Mouse (Mus musculus) gastrocnemius, postnatal 14 days (tissue): ENCODE measurements around the gene Lsr. TPM values are rescaled to one million over a fixed set of nuclear protein-coding genes. Genes with fewer than 3 reads are reported as not detected.
"Not testable (repeated sequence)": the region's sequence is repeated elsewhere in the genome, so short reads cannot be mapped to it uniquely, and the experiment has no call there.

Source experiments
- DNase-seq: peaks from one replicate; pipeline ENCODE4 v3.0.0; 2021; ENCODE audit warnings: mixed read lengths
- intact Hi-C: fragments of 180-260 bp; cut with DNase I; formaldehyde crosslinking; loops from one replicate; pipeline ENCODE4 v1.15.1; 2025; ENCODE audit warnings: low total_unique reads
- total RNA-seq, 2 experiments: library from RNA; stranded (reverse); gene quantifications; 2 replicates each; pipeline ENCODE4 v1.2.3; 2021

The Lsr gene
- total RNA-seq, 2 experiments from 2014 or later = 0.35 to 0.47 TPM

- DNase-seq, intact Hi-C loops: not testable (repeated sequence)
Observed at GRCm38 (mm10) chr7:30944706-30945105, 28.6 kb downstream of the Lsr start.

- no peak for DNase-seq
- intact Hi-C loops = no loop called here
Observed at GRCm38 (mm10) chr7:30943909-30944635, 29.2 kb downstream of the Lsr start, which contains the start of gene Hamp. Gene Hamp (minus strand): TSS chr7:30944032.

GRCm38 (mm10) chr7:30942365-30942764, 30.9 kb downstream of the Lsr start:
- intact Hi-C loops = not testable (repeated sequence)

GRCm38 (mm10) chr7:30940070-30940469, 33.2 kb downstream of the Lsr start:
- DNase-seq, intact Hi-C loops: not testable (repeated sequence)

More at GRCm38 (mm10) chr7:30942365-30942764, 30.9 kb downstream of the Lsr start:
- not testable (repeated sequence) for DNase-seq

- DNase-seq, intact Hi-C loops: not testable (repeated sequence)
Observed at GRCm38 (mm10) chr7:30935422-30936099, 37.7 kb downstream of the Lsr start.

GRCm38 (mm10) chr7:30924581-30924980, 48.7 kb downstream of the Lsr start, which contains the start of gene Hamp2:
Gene Hamp2 (minus strand): TSS chr7:30924681.
- DNase-seq, intact Hi-C loops: not testable (repeated sequence)

GRCm38 (mm10) chr7:30924071-30924470, 49.2 kb downstream of the Lsr start:
- no peak for DNase-seq
- intact Hi-C loops = no loop called here

- DNase-seq, intact Hi-C loops: not testable (repeated sequence)
Observed at GRCm38 (mm10) chr7:30922490-30922889, 50.8 kb downstream of the Lsr start.

GRCm38 (mm10) chr7:30920217-30920616, 53.0 kb downstream of the Lsr start:
- intact Hi-C loops = no loop called here
- no peak for DNase-seq

- intact Hi-C loops = no loop called here
- no peak for DNase-seq
Observed at GRCm38 (mm10) chr7:30917219-30917618, 56.0 kb downstream of the Lsr start.

- no peak for DNase-seq
- intact Hi-C loops = no loop called here
Observed at GRCm38 (mm10) chr7:30916713-30917112, 56.6 kb downstream of the Lsr start.

GRCm38 (mm10) chr7:30914732-30915131, 58.5 kb downstream of the Lsr start, which contains the start of gene Mag:
Gene Mag (minus strand): TSS chr7:30914873.
- intact Hi-C loops = no loop called here
- DNase-seq = no peak

- no peak for DNase-seq
- intact Hi-C loops = no loop called here
Observed at GRCm38 (mm10) chr7:30909773-30910172, 63.5 kb downstream of the Lsr start.

GRCm38 (mm10) chr7:30908992-30909431, 64.3 kb downstream of the Lsr start:
- intact Hi-C loops = no loop called here

GRCm38 (mm10) chr7:30908277-30908991, 64.8 kb downstream of the Lsr start:
- no peak for DNase-seq
- intact Hi-C loops = no loop called here

More at GRCm38 (mm10) chr7:30908992-30909431, 64.3 kb downstream of the Lsr start:
- DNase-seq = no peak

Other genes starting within 250 kb of the Lsr start
- 100 to 1,000 TPM; 222 to 233 TPM for gene Tmem147, start 243.9 kb downstream of the Lsr start, total RNA-seq
- gene Gapdhs, start 229.8 kb downstream of the Lsr start, total RNA-seq = not detected
- gene Sbsn, start 222.0 kb downstream of the Lsr start, total RNA-seq = 1 to 10 TPM; 3.7 to 4.1 TPM
- gene Dmkn, start 209.7 kb downstream of the Lsr start, total RNA-seq = under 1 TPM in 1 of 2 experiments, not detected in 1; 0.57 TPM
- gene Krtdap, start 185.6 kb downstream of the Lsr start, total RNA-seq = 1 to 10 TPM; 3.4 to 3.6 TPM
- gene Ffar2, start 149.7 kb downstream of the Lsr start, total RNA-seq = under 1 TPM in 1 of 2 experiments, not detected in 1; 0.16 TPM
- gene Ffar3, start 117.3 kb downstream of the Lsr start, total RNA-seq = not detected
- gene Ffar1, start 111.9 kb downstream of the Lsr start, total RNA-seq = not detected
- under 1 TPM in 1 of 2 experiments, not detected in 1; 0.29 TPM for gene Cd22, start 93.1 kb downstream of the Lsr start, total RNA-seq
- gene Mag, start 58.6 kb downstream of the Lsr start, total RNA-seq = 1 to 10 TPM; 3.5 to 9.6 TPM
- gene Hamp2, start 48.8 kb downstream of the Lsr start, total RNA-seq = not detected
- gene Hamp, start 29.4 kb downstream of the Lsr start, total RNA-seq = not detected
- 10 to 100 TPM; 68.9 to 70.5 TPM for gene Usf2, start 16.7 kb downstream of the Lsr start, total RNA-seq
- gene Fam187b, start 326 bp upstream of the Lsr start, total RNA-seq = under 1 TPM in 1 of 2 experiments, not detected in 1; 0.23 TPM
- gene Fxyd5, start 69.0 kb upstream of the Lsr start, total RNA-seq = 10 to 100 TPM; 12.6 to 14.3 TPM
- 1 to 10 TPM; 2.0 to 2.1 TPM for gene Fxyd7, start 78.0 kb upstream of the Lsr start, total RNA-seq
- 1,000 to 10,000 TPM; 1,292 to 1,295 TPM for gene Fxyd1, start 83.7 kb upstream of the Lsr start, total RNA-seq
- 1 to 10 TPM; 6.2 to 8.7 TPM for gene Lgi4, start 85.9 kb upstream of the Lsr start, total RNA-seq
- gene Fxyd3, start 103.2 kb upstream of the Lsr start, total RNA-seq = 1 to 10 TPM; 1.9 to 3.3 TPM
- gene Hpn, start 141.8 kb upstream of the Lsr start, total RNA-seq = 1 to 10 TPM; 7.6 to 9.6 TPM
- 100 to 1,000 TPM; 443 to 446 TPM for gene Scn1b, start 153.5 kb upstream of the Lsr start, total RNA-seq
- gene Gramd1a, start 182.4 kb upstream of the Lsr start, total RNA-seq = 10 to 100 TPM; 23.9 to 36.8 TPM